Mouse (Mus musculus): ENCODE results near the gene Odc1. TPM values are rescaled to one million over a fixed set of nuclear protein-coding genes. Genes with fewer than 3 reads are reported as not detected.

The Odc1 gene
- 585 and 642 TPM in 2 replicates for polyA plus RNA-seq (2011; ENCODE audit: insufficient read depth, insufficient read length, low replicate concordance, missing spikeins)

- Histone ChIP-seq H3K27ac (ENCODE audit: control insufficient read depth, insufficient read depth, low read depth, low read length, poor library complexity) (peak within 1 kb of the TSS; percentile 82), H3K4me1 (ENCODE audit: control insufficient read depth, insufficient read depth, low read length) (peaks cover 4% of the 10 kb centered on the region), H3K4me3 (replicated peaks; ENCODE audit: control insufficient read depth, low read depth, low read length) (peak within 1 kb of the TSS; percentile 86)
- 1% methylated on average over 95 of the region's 98 CpGs for WGBS
- TF ChIP-seq POLR2A (IDR thresholded peaks at IDR 0.05; ENCODE audit: borderline replicate concordance, control insufficient read depth, low read depth, low read length) (peak; percentile 91), CTCF (IDR thresholded peaks at IDR 0.05; ENCODE audit: control insufficient read depth, insufficient read depth, low read length) (no peak)
These were observed at the start of gene Odc1 for GRCm38 (mm10) chr12:17544209-17545106. Gene Odc1, plus strand, starts transcription at chr12:17544794.

- H3K4me1 ChIP-seq (ENCODE audit: control insufficient read depth, insufficient read depth, low read length): no peaks in the 10 kb centered on the region
- 26% methylated on average over 4 of the region's 4 CpGs for WGBS
- TF ChIP-seq POLR2A (IDR thresholded peaks at IDR 0.05; ENCODE audit: borderline replicate concordance, control insufficient read depth, low read depth, low read length): no peak
- no peak for TF ChIP-seq CTCF (IDR thresholded peaks at IDR 0.05; ENCODE audit: control insufficient read depth, insufficient read depth, low read length)
- no peak overlapping the region for H3K4me3 ChIP-seq (replicated peaks; ENCODE audit: control insufficient read depth, low read depth, low read length)
- no peak overlapping the region for H3K27ac ChIP-seq (ENCODE audit: control insufficient read depth, insufficient read depth, low read depth, low read length, poor library complexity)
These were observed 49.8 kb upstream of the Odc1 start for GRCm38 (mm10) chr12:17494809-17495208.

- no peak for TF ChIP-seq POLR2A (IDR thresholded peaks at IDR 0.05; ENCODE audit: borderline replicate concordance, control insufficient read depth, low read depth, low read length)
- no peak for TF ChIP-seq CTCF (IDR thresholded peaks at IDR 0.05; ENCODE audit: control insufficient read depth, insufficient read depth, low read length)
- H3K4me3 ChIP-seq (replicated peaks; ENCODE audit: control insufficient read depth, low read depth, low read length): no peak overlapping the region
- H3K27ac ChIP-seq (ENCODE audit: control insufficient read depth, insufficient read depth, low read depth, low read length, poor library complexity): no peak overlapping the region
- 24% methylated on average over 8 of the region's 8 CpGs for WGBS
- H3K4me1 ChIP-seq (ENCODE audit: control insufficient read depth, insufficient read depth, low read length): no peaks in the 10 kb centered on the region
These were observed 48.6 kb upstream of the Odc1 start for GRCm38 (mm10) chr12:17495858-17496451.

GRCm38 (mm10) chr12:17505620-17506074 lies 38.9 kb upstream of the Odc1 start:
- peak overlapping the region; percentile 23; the same call in 1 of the 2 replicates for H3K27ac ChIP-seq (ENCODE audit: control insufficient read depth, insufficient read depth, low read depth, low read length, poor library complexity)
- peaks cover 5% of the 10 kb centered on the region for H3K4me1 ChIP-seq (ENCODE audit: control insufficient read depth, insufficient read depth, low read length)
- no peak for TF ChIP-seq POLR2A (IDR thresholded peaks at IDR 0.05; ENCODE audit: borderline replicate concordance, control insufficient read depth, low read depth, low read length)
- TF ChIP-seq CTCF (IDR thresholded peaks at IDR 0.05; ENCODE audit: control insufficient read depth, insufficient read depth, low read length): no peak
- H3K4me3 ChIP-seq (replicated peaks; ENCODE audit: control insufficient read depth, low read depth, low read length): no peak overlapping the region
- WGBS: 17% methylated on average over 2 of the region's 2 CpGs

GRCm38 (mm10) chr12:17506117-17506993 lies 38.2 kb upstream of the Odc1 start:
- TF ChIP-seq POLR2A (IDR thresholded peaks at IDR 0.05; ENCODE audit: borderline replicate concordance, control insufficient read depth, low read depth, low read length) (no peak), CTCF (IDR thresholded peaks at IDR 0.05; ENCODE audit: control insufficient read depth, insufficient read depth, low read length) (no peak)
- peaks cover 5% of the 10 kb centered on the region for H3K4me1 ChIP-seq (ENCODE audit: control insufficient read depth, insufficient read depth, low read length)
- H3K4me3 ChIP-seq (replicated peaks; ENCODE audit: control insufficient read depth, low read depth, low read length): no peak overlapping the region
- H3K27ac ChIP-seq (ENCODE audit: control insufficient read depth, insufficient read depth, low read depth, low read length, poor library complexity): peak overlapping the region; percentile 66
- WGBS: 54% methylated on average over 5 of the region's 5 CpGs

GRCm38 (mm10) chr12:17506994-17507542 lies 37.5 kb upstream of the Odc1 start:
- no peak for TF ChIP-seq CTCF (IDR thresholded peaks at IDR 0.05; ENCODE audit: control insufficient read depth, insufficient read depth, low read length)
- TF ChIP-seq POLR2A (IDR thresholded peaks at IDR 0.05; ENCODE audit: borderline replicate concordance, control insufficient read depth, low read depth, low read length): no peak
- 29% methylated on average over 13 of the region's 13 CpGs for WGBS
- no peak overlapping the region for H3K4me3 ChIP-seq (replicated peaks; ENCODE audit: control insufficient read depth, low read depth, low read length)
- H3K27ac ChIP-seq (ENCODE audit: control insufficient read depth, insufficient read depth, low read depth, low read length, poor library complexity): no peak overlapping the region
- H3K4me1 ChIP-seq (ENCODE audit: control insufficient read depth, insufficient read depth, low read length): peaks cover 5% of the 10 kb centered on the region

GRCm38 (mm10) chr12:17509310-17509709 lies 35.3 kb upstream of the Odc1 start:
- no peak for TF ChIP-seq CTCF (IDR thresholded peaks at IDR 0.05; ENCODE audit: control insufficient read depth, insufficient read depth, low read length)
- TF ChIP-seq POLR2A (IDR thresholded peaks at IDR 0.05; ENCODE audit: borderline replicate concordance, control insufficient read depth, low read depth, low read length): no peak
- 86% methylated on average over 1 of the region's 1 CpGs for WGBS
- Histone ChIP-seq H3K4me3 (replicated peaks; ENCODE audit: control insufficient read depth, low read depth, low read length) (no peak overlapping the region), H3K4me1 (ENCODE audit: control insufficient read depth, insufficient read depth, low read length) (peaks cover 5% of the 10 kb centered on the region), H3K27ac (ENCODE audit: control insufficient read depth, insufficient read depth, low read depth, low read length, poor library complexity) (no peak overlapping the region)
